Mouse (Mus musculus): Measurements from ENCODE around the gene Acap2. TPM values are rescaled to one million over a fixed set of nuclear protein-coding genes. Genes with fewer than 3 reads are reported as not detected.

Acap2 gene
- polyA plus RNA-seq, 1 experiment from 2014 or later, result 18.8 TPM

- Histone ChIP-seq H3K4me1 (peaks cover 23% of the 10 kb centered on the region), H3K27ac (replicated peaks) (no peak overlapping the region), H3K9me3 (no peaks in the 10 kb centered on the region), H3K27me3 (replicated peaks; ENCODE audit: low read depth, poor library complexity, severe bottlenecking) (no peaks in the 10 kb centered on the region), H3K36me3 (replicated peaks) (no peaks in the 10 kb centered on the region), H3K4me3 (no peak overlapping the region)
- DNase-seq (ENCODE audit: low spot score), result no peak
- 81% methylated on average over 8 of the region's 8 CpGs for WGBS
Observed at GRCm38 (mm10) chr16:31180843-31181242, 20.2 kb downstream of the Acap2 start.

- H3K27ac ChIP-seq (replicated peaks), result no peak overlapping the region
- 73% methylated on average over 5 of the region's 5 CpGs for WGBS
- H3K4me1 ChIP-seq, result peaks cover 15% of the 10 kb centered on the region
- H3K9me3 ChIP-seq, result no peaks in the 10 kb centered on the region
- no peaks in the 10 kb centered on the region for H3K36me3 ChIP-seq (replicated peaks)
- no peak for DNase-seq (ENCODE audit: low spot score)
- H3K4me3 ChIP-seq, result no peak overlapping the region
- no peaks in the 10 kb centered on the region for H3K27me3 ChIP-seq (replicated peaks; ENCODE audit: low read depth, poor library complexity, severe bottlenecking)
Observed at GRCm38 (mm10) chr16:31179384-31179783, 21.7 kb downstream of the Acap2 start.

- H3K36me3 ChIP-seq (replicated peaks), result no peaks in the 10 kb centered on the region
- 83% methylated on average over 9 of the region's 9 CpGs for WGBS
Observed at GRCm38 (mm10) chr16:31174880-31175638, 26.0 kb downstream of the Acap2 start.

GRCm38 (mm10) chr16:31172229-31172628 is 28.8 kb downstream of the Acap2 start:
- Histone ChIP-seq H3K36me3 (replicated peaks) (no peaks in the 10 kb centered on the region), H3K9me3 (no peaks in the 10 kb centered on the region), H3K27ac (replicated peaks) (no peak overlapping the region), H3K27me3 (replicated peaks; ENCODE audit: low read depth, poor library complexity, severe bottlenecking) (no peaks in the 10 kb centered on the region), H3K4me3 (no peak overlapping the region), H3K4me1 (peaks cover 23% of the 10 kb centered on the region)
- 95% methylated on average over 3 of the region's 3 CpGs for WGBS
- no peak for DNase-seq (ENCODE audit: low spot score)

More at GRCm38 (mm10) chr16:31174880-31175638, 26.0 kb downstream of the Acap2 start:
- H3K9me3 ChIP-seq, result no peaks in the 10 kb centered on the region
- DNase-seq (ENCODE audit: low spot score), result no peak
- H3K4me1 ChIP-seq, result 0 out of 2 replicates have a peak, but pooled peaks cover 3% of the 10 kb centered on the region
- no peak overlapping the region for H3K27ac ChIP-seq (replicated peaks)
- no peak overlapping the region for H3K4me3 ChIP-seq
- H3K27me3 ChIP-seq (replicated peaks; ENCODE audit: low read depth, poor library complexity, severe bottlenecking), result no peaks in the 10 kb centered on the region

GRCm38 (mm10) chr16:31171418-31171817 is 29.6 kb downstream of the Acap2 start:
- Histone ChIP-seq H3K4me1 (peaks cover 32% of the 10 kb centered on the region), H3K36me3 (replicated peaks) (no peaks in the 10 kb centered on the region), H3K27me3 (replicated peaks; ENCODE audit: low read depth, poor library complexity, severe bottlenecking) (no peaks in the 10 kb centered on the region), H3K4me3 (no peak overlapping the region), H3K27ac (replicated peaks) (no peak overlapping the region), H3K9me3 (no peaks in the 10 kb centered on the region)
- no peak for DNase-seq (ENCODE audit: low spot score)

GRCm38 (mm10) chr16:31170297-31170696 is 30.7 kb downstream of the Acap2 start:
- 92% methylated on average over 8 of the region's 8 CpGs for WGBS
- DNase-seq (ENCODE audit: low spot score), result no peak
- Histone ChIP-seq H3K36me3 (replicated peaks) (no peaks in the 10 kb centered on the region), H3K4me1 (peaks cover 43% of the 10 kb centered on the region), H3K27me3 (replicated peaks; ENCODE audit: low read depth, poor library complexity, severe bottlenecking) (no peaks in the 10 kb centered on the region), H3K27ac (replicated peaks) (no peak overlapping the region), H3K9me3 (no peaks in the 10 kb centered on the region), H3K4me3 (no peak overlapping the region)

GRCm38 (mm10) chr16:31169596-31169995 is 31.4 kb downstream of the Acap2 start:
- no peaks in the 10 kb centered on the region for H3K36me3 ChIP-seq (replicated peaks)
- no peaks in the 10 kb centered on the region for H3K27me3 ChIP-seq (replicated peaks; ENCODE audit: low read depth, poor library complexity, severe bottlenecking)
- no peak overlapping the region for H3K4me3 ChIP-seq
- no peaks in the 10 kb centered on the region for H3K9me3 ChIP-seq
- H3K27ac ChIP-seq (replicated peaks), result no peak overlapping the region
- no peak for DNase-seq (ENCODE audit: low spot score)
- H3K4me1 ChIP-seq, result peaks cover 48% of the 10 kb centered on the region

- Histone ChIP-seq H3K36me3 (replicated peaks) (peaks cover 2% of the 10 kb centered on the region), H3K4me1 (peaks cover 48% of the 10 kb centered on the region), H3K9me3 (peaks cover 2% of the 10 kb centered on the region), H3K4me3 (no peak overlapping the region), H3K27me3 (replicated peaks; ENCODE audit: low read depth, poor library complexity, severe bottlenecking) (no peaks in the 10 kb centered on the region), H3K27ac (replicated peaks) (no peak overlapping the region)
- 64% methylated on average over 7 of the region's 7 CpGs for WGBS
- no peak for DNase-seq (ENCODE audit: low spot score)
Observed at GRCm38 (mm10) chr16:31167934-31168333, 33.1 kb downstream of the Acap2 start.

- Histone ChIP-seq H3K9me3 (peaks cover 5% of the 10 kb centered on the region), H3K4me3 (no peak overlapping the region), H3K27ac (replicated peaks) (no peak overlapping the region), H3K4me1 (peaks cover 48% of the 10 kb centered on the region), H3K36me3 (replicated peaks) (peaks cover 4% of the 10 kb centered on the region), H3K27me3 (replicated peaks; ENCODE audit: low read depth, poor library complexity, severe bottlenecking) (no peaks in the 10 kb centered on the region)
- 60% methylated on average over 10 of the region's 10 CpGs for WGBS
- DNase-seq (ENCODE audit: low spot score), result no peak
Observed at GRCm38 (mm10) chr16:31167017-31167887, 33.8 kb downstream of the Acap2 start.

- Histone ChIP-seq H3K4me3 (no peak overlapping the region), H3K4me1 (peaks cover 48% of the 10 kb centered on the region), H3K27me3 (replicated peaks; ENCODE audit: low read depth, poor library complexity, severe bottlenecking) (no peaks in the 10 kb centered on the region), H3K27ac (replicated peaks) (no peak overlapping the region), H3K9me3 (peaks cover 5% of the 10 kb centered on the region), H3K36me3 (replicated peaks) (peaks cover 4% of the 10 kb centered on the region)
- no peak for DNase-seq (ENCODE audit: low spot score)
- whole genome bisulfite sequencing, result 52% methylated on average over 4 of the region's 4 CpGs
Observed at GRCm38 (mm10) chr16:31165907-31166306, 35.1 kb downstream of the Acap2 start.

GRCm38 (mm10) chr16:31165467-31165866 is 35.6 kb downstream of the Acap2 start:
- WGBS, result 81% methylated on average over 4 of the region's 4 CpGs
- Histone ChIP-seq H3K4me3 (no peak overlapping the region), H3K27ac (replicated peaks) (no peak overlapping the region), H3K27me3 (replicated peaks; ENCODE audit: low read depth, poor library complexity, severe bottlenecking) (no peaks in the 10 kb centered on the region), H3K36me3 (replicated peaks) (peaks cover 4% of the 10 kb centered on the region), H3K9me3 (peaks cover 5% of the 10 kb centered on the region), H3K4me1 (peaks cover 48% of the 10 kb centered on the region)
- no peak for DNase-seq (ENCODE audit: low spot score)

GRCm38 (mm10) chr16:31164125-31164524 is 36.9 kb downstream of the Acap2 start:
- Histone ChIP-seq H3K4me1 (peaks cover 48% of the 10 kb centered on the region), H3K27me3 (replicated peaks; ENCODE audit: low read depth, poor library complexity, severe bottlenecking) (no peaks in the 10 kb centered on the region), H3K36me3 (replicated peaks) (peaks cover 4% of the 10 kb centered on the region), H3K27ac (replicated peaks) (no peak overlapping the region), H3K4me3 (no peak overlapping the region), H3K9me3 (peaks cover 5% of the 10 kb centered on the region)
- DNase-seq (ENCODE audit: low spot score), result no peak
- 92% methylated on average over 4 of the region's 4 CpGs for WGBS

- Histone ChIP-seq H3K4me1 (peaks cover 16% of the 10 kb centered on the region), H3K36me3 (replicated peaks) (peaks cover 34% of the 10 kb centered on the region), H3K27ac (replicated peaks) (no peak overlapping the region), H3K4me3 (no peak overlapping the region), H3K27me3 (replicated peaks; ENCODE audit: low read depth, poor library complexity, severe bottlenecking) (no peaks in the 10 kb centered on the region), H3K9me3 (peaks cover 20% of the 10 kb centered on the region)
- DNase-seq (ENCODE audit: low spot score), result no peak
- 83% methylated on average over 6 of the region's 6 CpGs for WGBS
Observed at GRCm38 (mm10) chr16:31160486-31160885, 40.6 kb downstream of the Acap2 start.
